Mouse (Mus musculus) liver, embryonic 13.5 days (tissue): Measurements from ENCODE around the gene Ccdc163. TPM values are rescaled to one million over a fixed set of nuclear protein-coding genes. Genes with fewer than 3 reads are reported as not detected.
"Not testable (repeated sequence)": the region's sequence is repeated elsewhere in the genome, so short reads cannot be mapped to it uniquely, and the experiment has no call there.

Experiments
- ATAC-seq: fragments of 200-750 bp; cut with Nextera tagmentation; 2 replicates; pipeline ENCODE4 v1.8.0; 2017; ENCODE audit warnings: low read depth, mild to moderate bottlenecking, moderate number of reproducible peaks, moderate library complexity
- DNase-seq: peaks from one replicate; pipeline ENCODE4 v3.0.0; 2022
- H3K27ac ChIP-seq: fragments of 300-500 bp; sonication (generic); 2 replicates; pipeline ENCODE4 v1.5.1; 2015; ENCODE audit warnings: moderate library complexity, mild to moderate bottlenecking, inconsistent platforms
- H3K27me3 ChIP-seq: fragments of 300-500 bp; sonication (generic); 2 replicates; pipeline ENCODE4 v1.6.1; 2015; ENCODE audit warnings: mild to moderate bottlenecking, inconsistent platforms
- H3K36me3 ChIP-seq: fragments of 300-500 bp; sonication (generic); 2 replicates; pipeline ENCODE4 v1.6.1; 2015; ENCODE audit warnings: mild to moderate bottlenecking, inconsistent platforms
- H3K4me1 ChIP-seq: fragments of 300-500 bp; sonication (generic); replicated peaks from 2 replicates; pipeline ENCODE4 v1.6.1; 2015; ENCODE audit warnings: inconsistent platforms
- H3K4me2 ChIP-seq: fragments of 300-500 bp; sonication (generic); 2 replicates; pipeline ENCODE4 v1.6.1; 2015; ENCODE audit warnings: inconsistent platforms, mild to moderate bottlenecking, moderate library complexity
- H3K4me3 ChIP-seq: fragments of 300-500 bp; sonication (generic); replicated peaks from 2 replicates; pipeline ENCODE4 v1.5.1; 2015; ENCODE audit warnings: mild to moderate bottlenecking, inconsistent platforms
- H3K9ac ChIP-seq: fragments of 300-500 bp; sonication (generic); 2 replicates; pipeline ENCODE4 v1.6.1; 2015; ENCODE audit warnings: mild to moderate bottlenecking, inconsistent platforms
- H3K9me3 ChIP-seq: fragments of 300-500 bp; sonication (generic); replicated peaks from 2 replicates; pipeline ENCODE4 v1.6.1; 2016; ENCODE audit warnings: inconsistent platforms
- WGBS: fragments of 180-500 bp; shearing (Covaris S2); methylation state at CpG from one replicate; pipeline ENCODE4 v1.1.7; 2015; ENCODE audit not compliant: insufficient replicate concordance; 5-methylcytosine and 5-hydroxymethylcytosine counted together
- polyA plus RNA-seq: library from polyadenylated mRNA; unstranded; fragments of >200 nt; fragmentation: Nextera tagmentation; extraction: Ambion mirVana; gene quantifications from 2 replicates; pipeline ENCODE4 v1.2.1, GENCODE M21; 2015

The Ccdc163 gene
- polyA plus RNA-seq, result 13.3 and 13.7 TPM in 2 replicates

- Histone ChIP-seq H3K27me3 (no peaks in the 10 kb centered on the region), H3K36me3 (peaks cover 8% of the 10 kb centered on the region), H3K9ac (peak within 1 kb of the TSS; percentile 78), H3K27ac (peak within 1 kb of the TSS; percentile 63), H3K4me2 (peak within 1 kb of the TSS; percentile 90), H3K4me3 (peak within 1 kb of the TSS; percentile 75), H3K4me1 (peaks cover 24% of the 10 kb centered on the region), H3K9me3 (no peaks in the 10 kb centered on the region)
- ATAC-seq (peak; percentile 97), DNase-seq (peak; percentile 85)
- WGBS, result under 1% methylated on average over 29 of the region's 29 CpGs
Measured at GRCm38 (mm10) chr4:116708201-116708764, at the start of gene Ccdc163, which contains the start of gene Mmachc. Gene Ccdc163 (plus strand): TSS chr4:116708509. Gene Mmachc (minus strand): TSS chr4:116708406.

GRCm38 (mm10) chr4:116659474-116659873 is 48.8 kb upstream of the Ccdc163 start:
- H3K4me2 ChIP-seq, result no peak overlapping the region
- H3K4me3 ChIP-seq, result no peak overlapping the region
- no peak for DNase-seq
- no peak overlapping the region for H3K9ac ChIP-seq
- H3K27ac ChIP-seq, result no peak overlapping the region
- peaks cover 27% of the 10 kb centered on the region for H3K4me1 ChIP-seq
- no peak for ATAC-seq
- H3K9me3 ChIP-seq, result no peaks in the 10 kb centered on the region
- H3K36me3 ChIP-seq, result no peaks in the 10 kb centered on the region
- 64% methylated on average over 2 of the region's 2 CpGs for WGBS
- H3K27me3 ChIP-seq, result no peaks in the 10 kb centered on the region

- H3K9me3 ChIP-seq, H3K36me3 ChIP-seq, H3K4me2 ChIP-seq, ATAC-seq, H3K4me3 ChIP-seq, DNase-seq, H3K27me3 ChIP-seq, H3K27ac ChIP-seq, H3K9ac ChIP-seq: not testable (repeated sequence)
- peaks cover 27% of the 10 kb centered on the region for H3K4me1 ChIP-seq
- WGBS, result 74% methylated on average over 6 of the region's 6 CpGs
Measured at GRCm38 (mm10) chr4:116659916-116660315, 48.4 kb upstream of the Ccdc163 start.

DNA sequence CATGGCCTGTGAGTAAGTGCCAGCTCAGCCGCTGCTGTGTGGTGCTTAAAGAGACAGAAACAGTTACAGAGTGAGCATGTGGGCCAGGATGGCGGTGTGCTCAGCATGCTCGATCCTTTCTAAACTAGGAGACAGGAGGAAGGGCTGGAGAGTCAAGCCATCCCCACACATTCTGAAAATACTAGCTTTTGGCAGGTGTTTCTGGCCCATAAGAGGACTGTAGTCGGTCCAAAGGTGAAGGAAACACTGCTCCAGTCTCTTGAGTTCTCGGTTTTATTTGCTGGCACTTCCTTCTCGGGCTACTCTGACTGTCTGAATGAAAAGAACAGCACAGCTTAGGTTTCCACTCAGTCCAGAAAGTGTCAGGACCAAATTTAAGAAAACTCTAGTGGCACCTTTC is 47.5 kb upstream of the Ccdc163 start:
- DNase-seq (no peak), ATAC-seq (no peak)
- Histone ChIP-seq H3K36me3 (no peaks in the 10 kb centered on the region), H3K9ac (no peak overlapping the region), H3K9me3 (no peaks in the 10 kb centered on the region), H3K4me1 (peaks cover 20% of the 10 kb centered on the region), H3K27me3 (no peaks in the 10 kb centered on the region), H3K4me2 (no peak overlapping the region), H3K27ac (no peak overlapping the region), H3K4me3 (no peak overlapping the region)
- WGBS, result 65% methylated on average over 6 of the region's 6 CpGs

GRCm38 (mm10) chr4:116661998-116662397 is 46.3 kb upstream of the Ccdc163 start:
- peaks cover 8% of the 10 kb centered on the region for H3K4me1 ChIP-seq
- no peak overlapping the region for H3K9ac ChIP-seq
- no peak for ATAC-seq
- H3K36me3 ChIP-seq, result no peaks in the 10 kb centered on the region
- 93% methylated on average over 1 of the region's 1 CpGs for WGBS
- H3K27me3 ChIP-seq, result no peaks in the 10 kb centered on the region
- H3K27ac ChIP-seq, result no peak overlapping the region
- no peak overlapping the region for H3K4me2 ChIP-seq
- no peak overlapping the region for H3K4me3 ChIP-seq
- DNase-seq, result no peak
- no peaks in the 10 kb centered on the region for H3K9me3 ChIP-seq

DNA sequence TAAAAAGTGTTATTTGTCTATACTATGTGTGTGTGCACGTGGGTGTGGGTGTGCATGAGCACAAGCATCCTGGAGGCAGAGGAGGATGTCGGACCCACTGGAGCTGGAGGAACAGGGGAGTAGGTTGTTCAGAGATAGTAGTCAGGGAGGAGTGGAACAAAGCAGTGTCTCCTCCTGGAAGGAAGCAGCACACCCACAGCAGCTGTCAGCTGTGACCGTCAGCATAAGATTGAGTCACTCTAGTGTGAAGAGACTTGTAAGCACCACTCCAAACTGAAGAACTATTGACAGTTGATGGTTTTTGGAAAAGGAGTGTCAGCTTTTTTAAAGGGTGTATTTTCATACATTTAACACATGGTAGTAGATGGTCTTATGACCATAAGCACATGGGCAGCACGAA is 41.7 kb upstream of the Ccdc163 start:
- Histone ChIP-seq H3K4me1 (peaks cover 4% of the 10 kb centered on the region; the same call in 1 of the 2 replicates), H3K9ac (no peak overlapping the region), H3K4me2 (no peak overlapping the region), H3K27ac (no peak overlapping the region), H3K27me3 (no peaks in the 10 kb centered on the region), H3K9me3 (no peaks in the 10 kb centered on the region), H3K36me3 (no peaks in the 10 kb centered on the region), H3K4me3 (no peak overlapping the region)
- DNase-seq (no peak), ATAC-seq (no peak)
- WGBS, result 41% methylated on average over 4 of the region's 4 CpGs

- H3K9ac ChIP-seq, result no peak overlapping the region
- H3K4me1 ChIP-seq, result peaks cover 16% of the 10 kb centered on the region
- no peak overlapping the region for H3K4me3 ChIP-seq
- H3K9me3 ChIP-seq, result no peaks in the 10 kb centered on the region
- WGBS, result 23% methylated on average over 3 of the region's 3 CpGs
- no peak for ATAC-seq
- no peak overlapping the region for H3K4me2 ChIP-seq
- H3K36me3 ChIP-seq, result no peaks in the 10 kb centered on the region
- no peak overlapping the region for H3K27ac ChIP-seq
- H3K27me3 ChIP-seq, result no peaks in the 10 kb centered on the region
- no peak for DNase-seq
Measured at GRCm38 (mm10) chr4:116668145-116668544, 40.2 kb upstream of the Ccdc163 start.

- Histone ChIP-seq H3K4me1 (peaks cover 24% of the 10 kb centered on the region), H3K27me3 (no peaks in the 10 kb centered on the region), H3K4me2 (no peak overlapping the region), H3K36me3 (no peaks in the 10 kb centered on the region), H3K9me3 (no peaks in the 10 kb centered on the region), H3K4me3 (no peak overlapping the region), H3K9ac (no peak overlapping the region), H3K27ac (no peak overlapping the region)
- WGBS, result 34% methylated on average over 2 of the region's 2 CpGs
- no peak for DNase-seq
- no peak for ATAC-seq
Measured at GRCm38 (mm10) chr4:116669291-116669690, 39.0 kb upstream of the Ccdc163 start.

DNA sequence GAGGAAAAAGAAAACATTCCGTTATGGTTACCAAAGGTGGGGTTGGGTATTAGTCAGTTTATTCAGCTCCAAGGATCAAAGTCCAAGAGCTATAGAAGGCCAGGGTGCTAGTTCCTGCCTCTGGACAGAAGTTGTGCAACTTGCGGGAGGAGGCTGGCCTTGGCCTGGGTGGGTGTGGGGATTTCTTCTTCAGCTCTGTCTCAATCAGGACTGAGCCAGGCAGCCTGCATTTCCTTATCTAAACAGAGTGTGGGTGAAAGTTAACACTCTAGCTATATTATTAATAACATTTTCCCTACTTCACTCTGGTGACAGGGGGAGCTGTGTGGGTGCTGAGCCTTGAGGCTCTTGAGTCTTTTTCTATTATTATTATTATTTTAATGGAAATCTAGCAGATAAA is 35.5 kb upstream of the Ccdc163 start:
- Histone ChIP-seq H3K4me2 (peak overlapping the region; percentile 27), H3K9me3 (no peaks in the 10 kb centered on the region), H3K4me1 (peaks cover 20% of the 10 kb centered on the region), H3K27me3 (no peaks in the 10 kb centered on the region), H3K27ac (peak overlapping the region; percentile 50; the same call in 1 of the 2 replicates), H3K9ac (no peak overlapping the region), H3K4me3 (no peak overlapping the region), H3K36me3 (no peaks in the 10 kb centered on the region)
- DNase-seq (peak; percentile 60), ATAC-seq (peak; percentile 88)
- WGBS, result 30% methylated on average over 2 of the region's 2 CpGs

GRCm38 (mm10) chr4:116674761-116675160 is 33.5 kb upstream of the Ccdc163 start:
- peaks cover 20% of the 10 kb centered on the region for H3K4me1 ChIP-seq
- not testable (repeated sequence) for H3K36me3 ChIP-seq, ATAC-seq, H3K4me2 ChIP-seq, H3K27ac ChIP-seq, H3K9me3 ChIP-seq, H3K27me3 ChIP-seq, H3K9ac ChIP-seq, DNase-seq, H3K4me3 ChIP-seq
- WGBS, result 78% methylated on average over 6 of the region's 6 CpGs

GRCm38 (mm10) chr4:116676027-116676426 is 32.3 kb upstream of the Ccdc163 start:
- Histone ChIP-seq H3K9me3 (no peaks in the 10 kb centered on the region), H3K4me1 (peaks cover 20% of the 10 kb centered on the region), H3K36me3 (no peaks in the 10 kb centered on the region), H3K4me2 (no peak overlapping the region), H3K4me3 (no peak overlapping the region), H3K27ac (no peak overlapping the region), H3K9ac (no peak overlapping the region), H3K27me3 (peaks cover 3% of the 10 kb centered on the region; the same call in 1 of the 2 replicates)
- DNase-seq (no peak), ATAC-seq (no peak)
- 68% methylated on average over 3 of the region's 3 CpGs for WGBS

DNA sequence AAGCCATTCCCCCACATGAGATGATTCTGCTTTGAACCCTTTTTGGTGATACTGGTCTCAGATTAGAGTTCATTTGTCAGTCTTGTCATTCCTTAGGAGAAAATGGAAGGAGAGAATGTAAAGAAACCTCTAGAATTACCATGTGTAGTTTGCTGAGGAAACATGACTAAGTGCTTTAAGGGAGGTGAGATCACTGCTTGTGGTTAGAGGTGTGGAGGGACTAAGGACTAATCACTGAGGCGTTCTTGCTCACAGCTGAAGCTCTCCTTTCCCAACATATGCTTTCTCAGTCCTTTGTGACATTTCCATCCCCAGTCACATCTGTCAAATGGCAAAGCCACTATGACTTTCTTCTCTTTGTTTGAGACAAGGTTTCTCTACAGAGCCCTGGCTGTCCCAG is 30.5 kb upstream of the Ccdc163 start:
- H3K9ac ChIP-seq, result no peak overlapping the region
- no peaks in the 10 kb centered on the region for H3K9me3 ChIP-seq
- H3K4me2 ChIP-seq, result no peak overlapping the region
- 43% methylated on average over 1 of the region's 1 CpGs for WGBS
- H3K36me3 ChIP-seq, result no peaks in the 10 kb centered on the region
- DNase-seq (no peak), ATAC-seq (no peak)
- H3K4me3 ChIP-seq, result no peak overlapping the region
- H3K27me3 ChIP-seq, result peaks cover 3% of the 10 kb centered on the region; the same call in 1 of the 2 replicates
- peaks cover 16% of the 10 kb centered on the region for H3K4me1 ChIP-seq
- H3K27ac ChIP-seq, result no peak overlapping the region
